Mouse (Mus musculus) CD4-positive helper T cell, adult 2 months (primary cell): ENCODE results near the gene Gpnmb.

Experiments used
- DNase-seq: peaks from one replicate; pipeline ENCODE4 v3.0.0-alpha.2; 2012; ENCODE audit warnings: low read depth, missing footprints, low spot score

Gene Gpnmb

DNA sequence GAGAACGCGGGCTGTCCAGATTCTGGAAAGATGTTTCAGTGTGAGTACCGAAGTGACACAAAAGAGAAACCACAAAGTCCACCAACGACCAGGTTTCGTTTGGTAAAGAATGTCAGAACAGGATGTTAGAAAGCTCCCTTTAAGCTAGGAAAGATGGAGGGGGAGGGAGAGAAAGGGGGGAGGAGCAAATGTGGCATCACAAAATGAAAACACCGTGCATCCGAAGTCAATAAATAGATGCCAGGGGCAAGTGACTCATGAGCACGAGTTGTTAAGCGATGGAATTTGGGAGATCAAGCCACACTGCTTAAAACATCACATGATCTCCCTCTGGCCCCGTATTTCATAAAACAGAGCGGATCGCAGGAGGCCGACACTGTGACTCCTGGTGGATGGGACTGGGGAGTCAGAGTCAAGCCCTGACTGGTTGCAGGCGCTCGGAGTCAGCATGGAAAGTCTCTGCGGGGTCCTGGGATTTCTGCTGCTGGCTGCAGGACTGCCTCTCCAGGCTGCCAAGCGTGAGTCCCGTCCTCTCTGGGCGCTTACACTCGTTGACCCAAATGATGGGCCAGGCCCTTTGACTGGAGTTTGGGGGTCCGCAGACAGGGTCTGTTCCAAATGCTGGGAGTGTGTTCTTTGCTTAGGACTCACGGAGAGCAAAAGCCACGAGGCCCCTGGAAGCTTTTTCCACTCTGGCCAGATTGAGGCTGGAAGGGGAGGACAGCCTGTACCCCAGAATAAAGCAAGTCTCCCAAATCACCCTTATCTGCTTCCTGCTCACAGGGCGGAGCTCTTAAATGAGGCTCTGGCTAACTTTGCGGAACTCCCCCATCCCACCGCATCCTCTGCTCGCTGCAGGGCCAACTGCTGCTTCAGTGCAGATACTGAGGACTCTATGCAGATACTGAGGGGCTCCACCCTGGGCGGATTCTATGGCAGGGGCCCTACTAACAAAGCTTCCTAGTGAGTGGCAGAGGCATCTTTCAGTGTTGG, at the start of gene Gpnmb:
Gene Gpnmb (plus strand): TSS at position 272 of the 993 bp plus-strand sequence.
- DNase-seq = peak; percentile 69

DNA sequence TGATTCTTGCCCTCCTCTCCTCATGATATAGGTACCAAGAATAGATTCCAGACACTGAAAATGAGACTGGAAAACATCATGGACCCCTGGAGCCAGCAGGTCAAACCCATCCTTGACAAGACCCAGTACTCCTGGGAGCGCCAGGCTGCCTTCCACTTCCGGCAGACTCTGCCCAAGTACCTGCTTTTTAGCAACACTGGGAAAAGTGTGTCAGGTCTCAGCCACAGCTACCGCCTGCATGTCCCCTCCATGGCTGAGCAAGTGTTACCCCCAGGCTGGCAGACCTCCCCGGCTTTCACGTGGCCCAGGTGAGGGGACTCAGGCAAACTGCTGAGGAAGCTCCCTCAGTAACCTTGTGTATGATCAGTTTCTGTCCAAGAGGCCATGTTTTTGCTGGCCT, 46.4 kb upstream of the Gpnmb start:
- no peak for DNase-seq

DNA sequence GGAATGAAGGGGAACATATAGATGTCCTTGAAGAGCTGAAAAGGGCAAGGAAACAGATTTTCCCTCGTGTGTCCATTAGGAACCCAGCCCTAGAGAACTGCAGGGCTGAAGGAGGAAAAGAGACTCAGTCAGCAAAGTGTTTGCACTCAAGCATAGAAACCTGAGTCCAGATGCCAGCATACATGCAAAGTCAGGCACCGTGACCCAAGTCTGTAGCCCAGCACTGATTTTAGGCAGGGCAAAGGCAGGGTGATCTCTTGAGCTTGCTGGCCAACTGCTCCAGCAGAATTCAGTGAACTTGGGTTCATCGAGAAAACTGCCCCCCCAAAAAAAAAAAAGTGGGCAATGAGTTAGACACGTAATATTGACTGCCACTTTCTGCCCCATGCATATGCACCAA, 44.4 kb upstream of the Gpnmb start:
- DNase-seq = no peak

DNA sequence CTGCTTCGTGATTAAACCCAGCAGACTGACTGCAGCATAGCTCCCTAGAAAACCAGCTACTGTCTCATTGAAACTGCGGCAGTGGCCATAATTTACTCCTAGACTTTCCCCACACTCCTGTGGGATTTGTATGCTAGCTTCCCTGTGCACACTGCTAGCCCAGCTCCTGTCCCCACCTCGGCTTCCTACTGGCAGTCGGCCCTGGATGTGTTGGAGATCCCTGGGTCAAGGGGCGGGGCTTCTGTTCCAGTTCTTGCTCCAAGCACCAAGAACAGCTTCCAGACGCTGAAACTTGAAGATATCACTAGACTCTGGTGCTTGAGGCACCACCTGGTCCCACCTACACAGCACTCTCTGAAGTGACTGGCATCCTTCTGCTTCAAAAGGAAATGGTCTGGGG, 38.2 kb upstream of the Gpnmb start:
- no peak for DNase-seq

DNA sequence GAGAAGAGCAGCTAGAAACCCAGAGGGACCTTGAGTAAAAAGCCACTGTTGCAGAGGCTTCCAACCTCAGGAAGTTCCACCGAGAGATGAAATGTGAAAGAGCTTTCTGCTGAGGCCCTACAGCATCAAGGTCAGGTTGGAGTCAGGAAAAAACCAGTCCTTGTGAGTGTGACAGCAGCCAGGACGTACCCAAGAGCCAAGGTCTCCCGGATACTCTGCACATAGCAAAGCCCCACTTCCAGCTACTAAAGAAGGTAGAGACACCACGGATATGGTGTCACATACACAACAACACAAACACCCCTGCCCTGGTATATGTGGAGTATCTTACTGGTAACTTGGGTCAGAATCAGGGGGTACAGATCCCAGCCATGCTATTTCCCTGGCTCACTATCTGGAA, 37.5 kb upstream of the Gpnmb start:
- no peak for DNase-seq

DNA sequence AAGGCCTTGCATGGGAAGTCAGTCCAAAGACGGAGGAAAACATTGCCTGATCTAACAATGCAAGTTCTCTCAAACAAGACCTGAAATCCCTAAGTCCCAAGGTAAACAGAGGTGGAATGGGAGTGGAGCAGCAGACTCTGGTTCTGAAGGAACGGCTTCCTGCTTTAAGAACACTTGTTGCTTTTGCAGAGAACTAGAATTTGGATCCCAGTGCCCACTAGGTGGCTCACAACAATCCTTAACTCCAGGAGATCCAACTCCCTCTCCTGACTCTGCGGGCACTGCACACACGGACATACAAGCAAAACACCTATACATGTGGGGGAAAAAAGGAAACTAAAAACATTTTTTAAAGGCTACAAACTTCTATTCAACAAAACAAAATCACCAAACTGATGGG, 33.0 kb upstream of the Gpnmb start:
- DNase-seq = no peak

DNA sequence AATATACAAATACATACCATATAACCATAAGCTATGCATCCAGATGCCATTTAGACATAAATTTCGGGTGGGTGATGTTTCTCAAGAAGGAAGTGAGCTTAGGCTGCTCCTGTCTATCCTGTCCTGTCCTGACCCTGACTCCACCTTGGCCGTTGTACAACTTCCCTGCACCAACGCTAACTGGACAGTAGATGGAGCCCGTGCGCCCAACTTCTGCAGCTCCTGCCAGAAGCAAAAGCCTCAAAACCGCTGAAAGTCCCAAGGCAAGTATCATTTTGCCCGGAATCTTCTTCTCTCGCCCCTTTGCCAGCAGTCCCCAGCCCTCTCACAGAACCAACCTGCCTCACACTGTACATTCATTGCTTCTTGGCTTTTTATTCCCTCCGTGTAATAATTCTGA, 28.4 kb upstream of the Gpnmb start:
- DNase-seq = peak; percentile 74

DNA sequence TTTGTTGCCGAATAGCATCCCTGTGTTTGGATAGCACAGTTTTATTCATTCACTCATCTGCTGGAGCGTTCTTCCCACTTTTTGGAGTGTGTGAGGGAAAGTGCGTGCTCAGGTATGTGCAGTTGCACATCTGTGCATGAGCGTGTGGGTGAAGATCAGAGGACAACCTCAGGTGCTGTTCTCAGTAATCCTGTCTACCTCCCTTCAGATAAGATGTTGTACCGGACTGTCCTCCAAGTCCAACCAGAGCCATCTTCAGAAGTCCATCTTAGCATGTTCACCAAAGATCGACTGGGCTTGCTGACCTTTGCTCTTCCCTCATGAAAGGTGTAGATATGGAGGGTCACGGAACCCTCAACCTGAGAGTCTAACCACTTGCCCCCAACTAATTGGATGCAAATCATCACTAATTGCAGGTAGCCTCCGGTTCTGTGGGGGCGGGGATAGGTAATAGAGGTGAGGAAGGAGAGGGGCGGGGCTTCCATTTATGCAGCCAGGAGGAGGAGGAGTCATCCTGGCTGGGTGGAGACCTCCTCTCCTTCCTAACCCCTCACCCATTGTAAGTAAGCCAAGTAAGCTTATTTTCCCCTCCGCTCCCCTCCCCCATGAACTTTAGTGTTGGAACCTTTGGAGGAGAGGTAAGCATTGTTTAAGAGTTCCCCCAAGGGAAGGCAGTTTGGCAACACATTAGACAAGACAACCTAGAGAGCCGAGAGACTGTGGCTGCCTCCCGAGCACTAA, 27.8 kb upstream of the Gpnmb start:
- DNase-seq = no peak

DNA sequence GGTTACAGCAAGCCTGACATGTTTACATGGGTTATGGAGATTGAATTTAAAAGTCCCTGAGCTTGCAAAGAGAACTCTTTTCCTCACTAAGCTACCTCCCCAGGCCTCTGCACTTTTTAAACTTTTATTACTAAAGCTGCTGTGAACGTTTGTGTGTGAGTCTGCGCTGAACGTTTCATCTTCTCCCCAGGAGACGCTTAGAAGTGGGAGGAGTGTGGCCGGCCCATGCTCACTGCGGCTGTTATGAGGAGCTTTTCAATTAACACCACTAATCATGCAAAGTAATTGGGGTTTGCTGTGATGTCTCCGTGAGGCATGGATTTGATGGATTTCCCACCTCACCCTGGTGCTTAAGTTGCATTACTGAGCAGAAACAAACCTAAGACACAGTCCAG, 27.2 kb upstream of the Gpnmb start:
- DNase-seq = no peak

DNA sequence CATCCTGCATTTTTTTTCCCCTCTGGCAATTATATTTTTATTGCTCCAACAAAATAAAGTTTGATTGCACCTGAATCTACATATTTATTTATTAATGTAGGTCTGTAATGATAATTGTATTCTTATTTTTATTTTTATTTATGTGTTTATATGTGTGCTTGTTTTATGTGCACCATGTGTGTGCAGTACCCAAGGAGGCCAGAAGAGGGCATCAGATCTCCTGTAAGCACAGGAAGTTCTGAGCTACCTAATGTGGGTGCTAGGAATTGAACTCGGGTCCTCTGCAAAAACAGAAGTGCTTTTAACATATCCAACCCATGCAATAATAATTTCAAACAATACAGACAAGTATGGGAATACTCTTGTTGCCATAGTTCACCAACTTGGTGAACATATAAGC, 26.7 kb upstream of the Gpnmb start:
- DNase-seq = peak; percentile 35

DNA sequence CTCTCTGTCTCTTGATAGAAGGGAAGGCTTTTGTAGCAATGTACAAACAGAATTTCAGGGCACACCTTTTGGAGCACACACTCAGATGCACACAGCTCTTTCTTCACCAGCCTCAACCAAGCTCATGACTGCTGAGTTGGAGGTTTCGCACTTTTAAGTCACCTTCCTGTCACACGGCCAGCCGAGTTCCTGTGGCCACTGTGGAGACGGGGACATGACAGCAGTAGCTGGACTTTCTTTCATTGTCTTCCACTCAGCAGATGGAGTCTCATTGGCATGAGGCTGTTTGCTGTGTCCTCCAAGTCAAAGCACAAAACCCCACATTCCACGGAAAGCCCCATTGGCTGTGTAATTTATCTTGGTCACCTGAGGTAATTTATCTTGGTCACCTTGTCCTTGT, 25.2 kb upstream of the Gpnmb start:
- DNase-seq = no peak

DNA sequence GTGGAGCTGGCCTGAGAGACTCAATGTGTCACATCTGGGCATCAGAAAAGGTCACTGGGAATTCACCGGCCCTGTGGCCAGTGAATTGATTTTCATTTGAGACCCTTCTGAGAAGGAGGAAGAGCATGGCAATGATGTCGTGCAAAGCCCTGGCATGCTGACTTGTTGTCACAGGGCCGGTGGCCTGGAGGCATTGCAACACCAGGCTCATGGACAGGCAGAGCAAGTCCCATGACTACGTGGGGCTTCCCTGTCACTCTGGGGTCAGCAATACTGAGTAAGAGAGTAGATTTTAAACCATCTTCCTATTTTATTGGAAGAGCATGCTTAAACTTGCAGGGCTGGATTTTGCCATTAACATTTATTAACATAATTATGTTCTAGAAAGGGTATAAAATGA, 23.3 kb upstream of the Gpnmb start:
- no peak for DNase-seq

DNA sequence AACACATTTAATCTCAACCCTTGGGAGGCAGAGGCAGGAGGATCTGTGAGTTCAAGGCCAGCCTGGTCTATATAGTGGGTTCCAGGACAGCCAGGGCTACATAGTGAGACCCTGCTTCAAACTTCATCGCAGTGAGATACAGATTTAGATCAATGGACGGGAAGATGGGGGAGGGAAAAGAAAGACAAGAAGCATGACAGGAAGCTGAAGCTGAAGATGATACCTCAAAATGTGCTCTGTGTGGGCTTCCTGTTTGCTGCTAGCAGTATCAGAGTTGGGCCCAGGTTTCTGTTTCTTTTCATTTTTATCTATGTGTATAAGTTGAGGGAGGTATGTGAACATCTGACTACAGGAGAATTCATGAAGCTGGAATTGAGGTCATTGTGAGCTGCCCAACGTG, 22.9 kb upstream of the Gpnmb start:
- DNase-seq = peak; percentile 70

DNA sequence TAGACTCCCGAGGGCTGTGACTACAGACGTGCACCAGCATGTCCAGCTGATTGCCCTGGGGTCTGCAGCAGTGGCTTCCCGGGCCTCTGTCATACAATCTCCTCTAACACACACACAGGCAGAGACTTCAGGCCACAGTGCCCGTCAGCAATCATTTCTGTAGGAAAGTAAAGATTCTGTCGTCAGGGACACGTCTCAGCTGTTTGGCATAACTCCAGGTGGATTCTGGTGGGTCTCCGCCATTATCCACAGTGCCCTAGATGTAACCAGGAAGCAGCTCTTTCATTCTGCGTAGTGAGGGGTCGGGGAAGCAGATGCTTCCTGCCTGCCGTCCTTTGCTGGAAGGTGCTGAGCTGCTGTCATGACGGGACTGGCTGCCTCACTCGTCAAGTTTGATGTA, 19.2 kb upstream of the Gpnmb start:
- DNase-seq = peak; percentile 52

DNA sequence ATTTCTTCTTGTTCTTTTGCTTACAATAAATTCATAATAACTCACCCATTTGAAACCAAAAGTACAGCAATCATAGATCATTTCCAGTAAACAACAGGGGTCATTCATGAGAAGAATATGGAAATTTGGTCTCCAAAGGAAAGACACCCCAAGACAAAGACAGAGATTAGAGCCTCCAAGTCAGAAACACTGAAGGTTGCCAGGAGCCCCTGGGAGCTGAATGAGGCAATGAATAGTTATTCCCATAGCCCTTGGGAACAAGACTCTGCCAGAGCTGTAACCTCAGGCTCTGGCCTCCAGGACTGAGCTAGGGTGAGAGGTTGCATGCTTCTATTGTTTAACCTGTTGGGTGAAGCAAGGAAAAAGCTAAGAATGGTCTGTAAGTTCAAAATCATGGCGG, 17.0 kb upstream of the Gpnmb start:
- DNase-seq = no peak

DNA sequence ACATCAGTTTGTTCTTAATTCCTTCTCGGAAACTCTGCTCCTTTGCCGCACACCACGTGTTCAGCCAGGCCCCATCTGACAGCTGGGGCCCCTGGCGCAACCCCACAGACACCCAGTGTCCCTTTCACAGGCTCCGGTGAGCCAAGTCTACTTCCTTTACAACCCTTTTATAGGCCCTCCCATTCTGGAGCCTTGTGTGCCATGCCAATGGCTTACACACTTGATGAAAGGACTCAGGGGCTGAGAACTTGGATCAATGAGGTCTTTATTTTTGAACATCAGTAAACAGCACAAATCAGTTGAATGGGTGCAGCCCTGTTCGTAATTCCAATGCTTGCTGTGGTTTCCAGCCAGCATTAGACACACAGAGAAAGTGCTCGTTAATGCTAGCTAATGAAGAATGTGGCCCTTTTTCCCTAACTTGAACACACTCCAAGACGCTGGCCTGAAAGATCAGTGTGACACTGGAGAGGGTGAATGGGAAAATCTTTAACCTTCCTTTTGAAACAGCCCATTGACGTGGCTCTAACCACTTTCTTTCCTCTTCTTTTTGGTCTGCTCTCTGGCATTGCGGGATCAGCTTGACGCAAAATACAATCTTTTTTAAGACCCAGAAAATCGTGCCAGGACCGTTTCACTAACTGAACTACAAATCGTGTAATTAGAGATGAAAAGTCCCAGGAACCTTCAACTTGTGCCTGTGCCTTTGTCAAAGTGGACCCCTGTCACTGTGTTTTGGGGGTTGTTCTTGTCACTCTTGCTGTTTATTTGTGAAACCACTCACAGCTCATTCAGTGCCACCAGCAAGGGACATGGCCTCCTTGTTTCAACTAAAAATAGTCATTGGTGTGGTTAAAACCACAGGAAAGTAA, 15.0 kb upstream of the Gpnmb start:
- DNase-seq = peak; percentile 27

DNA sequence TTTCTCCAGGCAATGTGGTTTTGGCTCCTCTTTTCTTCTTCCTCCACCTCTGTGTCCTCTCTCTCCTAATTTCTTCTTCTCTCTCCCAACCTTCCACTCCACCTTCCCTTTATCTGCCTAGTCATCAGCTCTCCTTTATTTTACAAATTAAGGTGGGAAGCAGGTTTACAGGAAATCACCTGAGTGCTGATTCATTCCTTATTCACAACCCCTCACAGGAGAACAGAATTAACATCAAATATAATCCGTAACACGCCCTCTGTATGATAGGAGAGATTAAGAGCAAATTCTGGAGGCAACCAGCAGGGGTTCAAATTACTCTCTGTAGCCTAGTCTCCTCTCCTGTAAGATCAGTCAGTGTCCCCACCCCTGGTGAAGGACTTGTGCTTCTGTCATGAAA, 14.0 kb upstream of the Gpnmb start:
- no peak for DNase-seq

DNA sequence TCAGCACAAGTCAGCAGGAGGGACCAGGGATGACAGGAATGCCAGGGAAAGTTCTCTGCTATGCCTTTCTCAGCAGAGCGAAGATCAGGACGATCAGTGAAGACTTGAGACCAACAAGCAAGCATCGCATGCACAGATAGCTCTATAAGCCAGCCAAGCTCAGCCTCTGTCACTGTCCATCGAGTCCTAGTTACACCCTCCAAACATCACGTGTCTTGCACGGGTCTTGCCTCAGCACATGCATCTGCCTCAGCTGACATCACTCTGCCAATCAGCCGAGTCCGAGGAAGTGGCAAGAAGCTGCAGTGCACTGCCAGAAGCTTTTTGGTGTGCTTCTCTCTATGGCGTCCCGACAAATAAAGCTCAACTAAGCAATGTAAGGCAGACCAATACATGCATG, 13.0 kb upstream of the Gpnmb start:
- no peak for DNase-seq

DNA sequence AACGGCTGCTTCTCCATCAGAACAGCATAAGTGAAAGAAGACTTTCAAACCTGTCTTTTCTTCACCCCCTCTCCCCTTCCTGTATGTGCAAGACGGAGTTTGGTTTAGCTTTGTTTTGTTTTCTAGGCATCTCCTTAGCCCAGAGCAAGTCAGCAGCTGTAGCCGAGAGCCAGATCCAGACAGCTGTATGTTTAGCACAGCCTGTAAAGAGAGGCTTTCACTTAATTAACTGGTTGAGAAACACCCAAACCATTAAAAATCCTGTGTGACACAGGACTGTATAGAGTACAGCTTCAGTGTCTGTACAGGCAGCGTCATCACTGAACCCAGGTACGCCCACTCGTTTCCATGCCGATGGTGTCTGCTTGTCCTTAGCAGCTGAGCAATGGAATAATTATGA, 11.1 kb upstream of the Gpnmb start:
- DNase-seq = no peak

DNA sequence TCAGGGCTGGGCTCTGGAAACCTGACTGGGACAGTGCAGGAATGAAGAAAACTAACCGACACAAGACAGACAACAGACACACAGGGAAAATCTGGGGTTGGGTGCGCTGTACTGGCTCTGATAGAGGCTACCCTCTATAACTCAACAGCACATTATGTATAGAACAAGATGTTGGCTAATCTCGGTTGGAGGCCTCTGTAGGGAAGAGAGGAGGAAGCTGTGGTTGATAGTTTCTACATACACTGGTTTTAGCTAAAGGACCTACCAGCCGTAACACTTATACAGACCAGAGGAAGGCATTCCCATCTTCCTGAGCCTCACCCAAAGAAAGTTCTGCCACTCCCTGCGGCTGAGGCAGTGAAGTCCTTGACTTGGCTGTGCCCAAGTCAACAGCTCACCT, 9.8 kb upstream of the Gpnmb start:
- DNase-seq = no peak

DNA sequence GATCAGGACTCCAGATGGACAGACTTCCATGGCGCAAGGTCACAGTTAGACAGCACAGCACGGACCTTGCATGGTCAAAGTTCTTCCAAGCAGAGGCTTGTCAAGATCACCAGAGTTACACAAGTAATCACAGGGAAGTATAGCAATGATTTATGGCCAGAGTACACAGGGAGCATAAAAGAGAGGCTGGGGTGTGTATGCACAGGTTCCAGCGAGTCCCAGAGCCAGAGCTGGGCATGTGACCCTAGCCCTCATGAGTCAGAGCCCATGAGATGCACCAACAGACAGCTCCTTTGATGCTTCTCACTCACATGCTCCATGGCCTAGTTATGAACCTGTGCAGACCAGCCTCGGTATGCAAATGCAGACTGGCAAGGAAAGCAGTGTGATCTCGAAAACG, 8.3 kb upstream of the Gpnmb start:
- no peak for DNase-seq

DNA sequence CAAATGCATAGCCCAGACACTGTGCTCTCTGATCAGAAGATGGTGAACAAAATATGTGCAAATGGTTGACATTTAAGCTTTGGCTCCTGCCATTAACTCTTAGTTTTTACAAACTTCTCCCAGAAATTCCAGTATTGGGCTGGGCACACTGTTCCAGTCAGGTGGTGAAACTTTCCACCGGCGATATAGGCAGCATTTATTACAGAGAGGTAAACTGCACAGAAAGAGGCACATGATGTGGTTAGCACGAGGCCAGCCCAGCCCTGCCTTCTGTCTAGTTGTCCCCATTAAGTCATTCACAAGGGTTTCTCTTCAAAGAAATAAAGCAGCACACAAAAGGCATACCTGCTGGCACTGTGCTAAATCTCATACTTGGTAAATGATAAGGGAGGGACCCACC, 7.6 kb upstream of the Gpnmb start:
- DNase-seq = no peak
